Mouse (Mus musculus) regulatory T cell (primary cell): ENCODE measurements around the gene Ino80d.

Source experiments
- in situ Hi-C: fragments of 300-600 bp; cut with MboI, MseI; formaldehyde crosslinking; loops from one replicate; pipeline ENCODE4 v1.15.1; 2025; ENCODE audit warnings: high pct_unique_total_duplicates

The Ino80d gene

DNA sequence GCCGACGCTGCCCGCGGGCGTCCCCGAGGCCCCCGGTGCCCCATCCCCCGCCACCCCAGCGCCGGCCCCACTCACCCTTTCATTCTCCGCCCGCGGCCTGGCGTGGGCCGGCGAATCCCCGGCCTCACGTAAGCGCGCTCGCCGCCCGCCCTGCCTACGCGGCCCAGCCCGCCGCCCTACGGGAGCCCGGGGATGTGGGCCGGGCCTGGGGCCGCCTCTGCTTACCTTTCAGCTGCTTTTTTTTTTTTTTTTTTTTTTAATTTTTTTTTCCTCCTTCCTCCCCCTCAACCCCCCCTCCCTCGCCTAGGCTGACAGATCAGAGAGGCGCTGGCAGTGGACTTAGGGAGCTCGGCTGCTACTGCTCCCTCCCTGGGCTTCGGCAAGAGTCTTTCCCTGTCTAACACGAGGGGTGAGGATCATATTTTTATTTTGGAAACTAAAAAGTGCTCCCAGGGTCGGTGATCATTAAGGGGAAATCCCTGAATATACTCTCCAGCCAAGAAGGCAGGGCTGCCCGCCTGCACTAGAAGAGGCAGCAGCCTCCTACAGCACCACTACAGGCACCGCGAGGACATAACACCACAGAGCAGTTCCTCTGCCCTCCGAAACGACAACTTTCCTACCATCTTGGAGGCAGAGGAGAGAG is at the start of gene Ino80d:
TSS of gene Ino80d (minus strand) at position 532 of the 646 bp plus-strand sequence.
- in situ Hi-C loops = loop anchor here (5.0 kb wide), 1 partner anchor 68 kb away; no protein-coding TSS in a partner anchor

- in situ Hi-C loops = no loop called here
Observed at GRCm38 (mm10) chr1:63140231-63140630, 25.8 kb upstream of the Ino80d start.

- in situ Hi-C loops = loop anchor here (10.0 kb wide), 1 partner anchor 1396 kb away; the partner anchor contains the start of gene Creb1
Observed at GRCm38 (mm10) chr1:63138586-63138985, 24.1 kb upstream of the Ino80d start.

DNA sequence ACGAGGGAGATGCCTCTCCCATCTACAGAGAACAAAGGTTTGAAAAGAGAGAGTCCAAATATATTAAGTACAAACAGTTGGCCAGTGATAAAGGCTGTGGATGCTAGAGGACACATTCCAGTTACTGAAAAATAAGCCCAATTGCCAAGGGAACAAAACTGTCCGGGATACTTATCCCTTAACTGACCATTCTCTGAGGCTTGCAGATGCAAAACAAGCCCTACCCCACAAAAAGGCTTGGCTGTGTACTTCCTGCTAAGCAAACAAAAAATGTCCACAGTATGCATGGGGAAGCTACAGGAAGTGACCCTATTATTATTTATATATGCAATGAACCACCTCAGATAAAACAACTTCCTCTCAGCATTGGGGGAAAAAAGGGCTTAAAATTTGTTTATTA is 23.5 kb upstream of the Ino80d start:
- in situ Hi-C loops = loop anchor here (10.0 kb wide), 1 partner anchor 1397 kb away; the partner anchor contains the start of gene Creb1

DNA sequence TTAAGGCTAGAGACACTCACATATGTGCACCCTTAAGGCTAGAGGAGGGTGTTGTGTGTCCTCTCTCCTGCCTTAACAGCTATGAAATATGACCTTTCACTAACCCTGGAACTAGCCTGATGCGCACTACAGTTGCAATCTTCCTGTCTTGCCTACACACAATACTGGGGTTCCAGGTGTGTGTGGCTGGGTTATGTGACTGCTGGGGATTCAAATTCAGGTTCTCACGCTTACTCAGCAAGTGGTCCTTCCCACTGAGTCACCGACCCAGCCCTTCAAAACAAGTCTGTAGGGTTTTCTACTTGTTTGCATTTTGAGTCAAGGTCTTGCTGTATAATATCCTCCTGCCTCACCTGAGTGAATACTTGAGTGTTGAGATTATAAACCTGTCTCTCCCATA is 20.1 kb upstream of the Ino80d start:
- in situ Hi-C loops = loop anchor here (10.0 kb wide), 1 partner anchor 1400 kb away; the partner anchor contains the start of gene Creb1

DNA sequence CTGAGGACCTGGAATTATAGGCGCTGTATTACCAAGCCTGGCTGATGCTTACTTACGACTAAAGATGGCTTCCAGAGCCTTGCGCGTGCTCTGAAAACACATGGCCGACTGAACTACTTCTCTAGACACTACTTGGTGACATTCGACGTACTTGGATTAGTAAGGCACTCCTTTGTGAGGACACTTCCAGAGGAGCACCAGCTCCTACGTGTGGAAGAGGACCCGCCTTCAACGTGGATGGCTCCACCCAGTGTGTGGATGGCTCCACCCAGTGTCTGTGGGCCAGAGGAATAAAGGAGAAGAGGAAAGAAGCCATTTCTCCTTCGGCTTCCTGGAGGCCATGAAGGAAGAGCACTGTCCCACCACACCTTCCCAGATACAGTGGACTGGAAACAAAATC is 17.3 kb upstream of the Ino80d start:
- in situ Hi-C loops = loop anchor here (10.0 kb wide), 1 partner anchor 1403 kb away; the partner anchor contains the start of gene Creb1

DNA sequence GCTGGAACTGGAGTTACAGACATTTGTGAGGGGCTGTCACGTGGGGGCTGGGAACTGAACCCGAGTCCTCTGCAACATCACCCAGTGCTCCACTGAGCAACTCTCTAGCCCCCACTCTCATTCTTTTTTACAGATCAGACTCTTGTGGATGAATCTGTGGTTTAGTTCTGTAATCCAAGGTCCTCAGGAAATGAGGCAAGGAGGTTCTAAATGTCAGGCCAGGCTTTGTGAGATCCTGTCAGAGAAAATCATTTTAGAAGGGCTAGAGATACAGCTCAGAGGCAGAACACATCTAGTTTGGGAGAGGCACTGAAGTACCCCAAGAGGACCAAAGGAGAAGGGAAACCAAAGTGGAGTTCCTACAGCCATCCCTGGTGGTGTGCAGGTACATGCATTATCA is 16.4 kb upstream of the Ino80d start:
- in situ Hi-C loops = loop anchor here (10.0 kb wide), 1 partner anchor 1404 kb away; the partner anchor contains the start of gene Creb1

DNA sequence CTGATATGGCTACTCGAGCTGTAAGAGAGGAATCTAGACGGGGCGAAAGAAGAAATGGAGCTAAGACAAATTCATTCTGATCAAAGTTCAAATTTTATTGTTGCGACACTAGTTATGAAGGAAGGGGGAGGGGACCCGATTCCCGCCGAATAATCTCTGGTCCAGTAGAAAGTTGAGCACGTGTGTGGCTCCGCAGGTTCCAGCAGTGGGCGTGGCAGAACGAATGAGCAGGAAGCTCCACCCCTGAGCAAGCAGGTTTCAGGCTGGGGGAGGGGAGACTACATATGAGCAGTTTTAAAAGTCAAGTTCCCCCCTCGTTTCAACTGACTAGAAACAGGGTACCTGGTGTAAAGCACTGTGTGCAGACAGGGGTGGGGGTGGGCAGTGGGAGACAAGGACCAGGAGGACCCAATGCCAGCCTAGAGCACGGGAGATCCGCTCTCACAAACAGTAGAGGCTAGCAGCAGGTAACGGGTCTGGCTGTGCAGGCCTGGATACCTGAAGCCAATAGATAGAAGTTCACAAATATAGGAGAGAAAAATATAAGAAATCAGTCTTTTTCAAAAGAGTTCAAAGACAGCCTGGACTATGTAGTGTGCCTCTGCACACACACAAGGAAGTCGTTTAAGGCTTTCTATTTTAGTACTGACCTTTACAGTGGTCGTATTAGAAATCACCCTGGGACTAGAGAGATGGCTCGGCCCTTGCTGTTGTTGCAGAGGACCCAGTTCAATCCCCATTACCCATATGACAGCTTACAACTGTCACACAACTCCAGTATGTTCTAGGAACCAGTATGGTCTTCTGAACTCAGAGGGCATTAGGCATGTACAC is 15.6 kb upstream of the Ino80d start:
- in situ Hi-C loops = loop anchor here (10.0 kb wide), 1 partner anchor 1405 kb away; the partner anchor contains the start of gene Creb1

GRCm38 (mm10) chr1:63129273-63129672 is 14.8 kb upstream of the Ino80d start:
- in situ Hi-C loops = no loop called here

- in situ Hi-C loops = no loop called here
Observed at GRCm38 (mm10) chr1:63126206-63126605, 11.7 kb upstream of the Ino80d start.

DNA sequence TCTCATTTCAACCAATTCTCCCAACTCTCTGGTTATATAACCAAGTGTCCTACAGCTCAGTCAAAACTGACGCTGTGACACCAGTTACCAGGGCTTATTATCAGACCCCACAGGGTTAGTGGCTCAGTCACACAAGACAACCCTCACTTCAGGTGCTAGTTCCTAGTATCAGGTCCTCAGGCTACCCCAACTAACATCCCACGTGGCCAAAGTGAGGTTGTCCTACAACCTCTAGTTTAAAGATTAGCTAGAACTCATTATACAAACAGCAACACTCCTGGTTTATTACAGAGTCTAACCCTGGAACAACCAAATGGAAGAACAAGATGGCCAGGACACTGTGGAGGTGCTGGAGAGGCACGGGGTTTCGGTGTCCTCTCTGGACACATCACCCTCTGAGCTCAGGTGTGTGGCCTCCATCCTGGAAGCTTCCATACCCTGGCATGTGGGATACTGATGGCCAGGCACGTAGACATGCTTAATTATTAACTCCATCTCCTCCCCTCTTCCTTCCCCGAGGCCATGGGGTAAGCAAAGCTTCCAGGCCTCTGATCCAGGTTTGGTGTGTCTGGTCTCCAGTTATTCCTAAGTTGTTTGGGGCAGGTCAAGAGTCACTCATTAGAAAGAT is 9.5 kb upstream of the Ino80d start:
- in situ Hi-C loops = no loop called here

- in situ Hi-C loops = no loop called here
Observed at GRCm38 (mm10) chr1:63122005-63122404, 7.5 kb upstream of the Ino80d start.

DNA sequence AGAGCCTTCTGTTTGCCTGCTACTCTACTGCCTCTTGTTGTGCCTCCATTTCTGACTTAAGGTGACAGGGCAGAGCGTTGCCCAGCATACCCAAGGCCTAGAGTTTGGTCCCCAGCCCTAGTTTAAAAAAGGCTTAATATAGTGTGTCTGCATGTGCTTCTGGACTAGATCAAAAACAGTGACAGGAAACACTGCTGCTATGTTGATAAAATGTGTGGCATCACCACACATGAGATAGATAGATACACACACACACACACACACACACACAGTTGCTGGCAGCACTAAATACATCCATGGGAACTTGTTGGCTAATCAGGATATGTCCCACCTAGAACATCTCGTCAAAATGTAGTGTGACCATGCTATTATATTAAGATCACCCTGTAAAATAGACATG is 5.9 kb upstream of the Ino80d start:
- in situ Hi-C loops = no loop called here

DNA sequence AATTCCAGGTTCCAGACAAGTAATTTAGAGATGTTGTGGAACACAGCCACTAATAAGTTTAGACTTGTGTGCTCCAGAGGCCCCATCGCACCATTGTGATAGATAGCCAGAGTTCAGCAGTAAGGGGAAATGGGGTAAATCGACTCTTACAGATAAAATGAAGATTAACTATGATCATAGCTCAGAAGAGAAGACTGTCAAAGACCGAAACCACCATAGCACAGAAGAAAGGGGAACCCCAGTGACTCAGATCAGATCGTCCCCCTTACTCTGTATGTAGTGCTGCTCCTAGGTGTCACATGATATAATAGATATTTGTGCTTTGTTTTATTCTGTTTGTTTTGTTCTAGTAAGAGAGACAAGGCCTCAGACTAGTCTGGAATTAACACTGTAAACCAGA is 5.2 kb upstream of the Ino80d start:
- in situ Hi-C loops = no loop called here

DNA sequence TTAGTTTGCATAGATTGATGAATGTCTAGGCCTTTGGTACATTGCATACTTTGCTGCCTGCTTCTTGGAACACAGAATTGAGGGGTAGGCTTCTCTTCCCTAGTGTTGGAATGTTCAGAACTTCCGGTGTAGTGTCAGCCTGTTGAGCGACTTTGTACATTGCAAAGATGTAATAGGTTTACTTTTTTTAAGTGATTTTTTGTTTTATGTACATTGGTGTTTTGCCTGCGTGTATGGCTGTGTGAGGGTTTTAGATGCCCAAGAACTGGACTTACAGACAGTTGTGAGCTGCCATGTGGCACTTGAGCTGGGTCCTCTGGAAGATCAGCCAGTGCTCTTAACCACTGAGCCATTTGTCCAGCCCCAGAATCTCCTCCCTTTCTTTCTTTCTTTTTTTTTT is 1.1 kb upstream of the Ino80d start:
- in situ Hi-C loops = no loop called here

- in situ Hi-C loops = no loop called here
Observed at GRCm38 (mm10) chr1:63115096-63115495, 629 bp upstream of the Ino80d start.

GRCm38 (mm10) chr1:63113274-63114135 is 962 bp downstream of the Ino80d start:
- in situ Hi-C loops = loop anchor here (5.0 kb wide), 1 partner anchor 69 kb away; no protein-coding TSS in a partner anchor

- in situ Hi-C loops = loop anchor here (5.0 kb wide), 1 partner anchor 69 kb away; no protein-coding TSS in a partner anchor
Observed at GRCm38 (mm10) chr1:63112865-63113261, 1.6 kb downstream of the Ino80d start.

GRCm38 (mm10) chr1:63112151-63112864 is 2.2 kb downstream of the Ino80d start:
- in situ Hi-C loops = loop anchor here (5.0 kb wide), 1 partner anchor 70 kb away; no protein-coding TSS in a partner anchor
